ENCODE assay signal across 8 mouse cellular contexts in the genomic region with DNA sequence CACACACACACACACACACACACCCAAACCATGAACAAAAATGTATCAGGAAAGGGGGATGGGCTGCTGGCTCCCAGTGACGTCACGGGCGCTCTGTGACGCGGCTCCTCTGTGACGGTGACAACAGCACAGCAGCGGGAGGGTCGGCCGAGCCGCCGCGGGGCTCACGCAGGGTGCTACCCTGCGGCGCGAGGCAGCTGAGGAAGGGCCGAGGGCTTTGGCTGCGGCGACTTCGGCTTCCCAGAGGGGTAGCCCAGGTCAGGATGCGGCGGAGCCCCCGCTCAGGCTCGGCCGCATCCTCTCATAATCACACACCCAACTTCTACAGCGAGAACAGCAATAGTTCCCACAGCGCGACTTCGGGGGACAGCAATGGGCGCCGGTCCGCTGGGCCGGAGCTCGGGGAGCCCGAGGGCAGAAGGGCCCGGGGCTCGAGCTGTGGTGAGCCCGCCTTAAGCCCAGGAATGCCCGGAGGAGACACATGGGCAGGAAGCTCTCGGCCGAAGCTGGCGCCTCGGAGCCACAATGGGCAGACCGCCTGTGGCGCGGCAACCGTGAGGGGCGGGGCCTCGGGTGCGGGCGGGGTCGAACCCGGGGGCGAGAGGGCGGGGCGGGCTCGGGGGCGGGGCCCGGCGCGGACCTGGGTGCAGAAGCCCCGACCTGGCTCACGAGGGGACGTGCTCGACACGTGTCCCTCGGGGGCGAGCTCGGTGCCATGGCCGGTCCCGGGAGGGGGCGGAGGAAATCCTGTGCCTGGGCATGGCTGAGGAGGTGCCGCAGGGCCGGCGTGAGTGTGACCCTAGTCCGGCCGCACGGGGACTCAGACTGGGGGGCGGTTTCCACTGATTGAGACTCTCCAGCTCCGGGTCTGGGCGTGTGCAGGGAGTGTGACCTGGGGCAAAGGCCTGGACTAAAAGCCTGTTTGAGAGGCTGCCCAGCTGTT. TPM values are rescaled to one million over a fixed set of nuclear protein-coding genes. Genes with fewer than 3 reads are reported as not detected.
DNase-seq lines count a peak whose midpoint lies in the region; ATAC-seq lines count a peak whose summit lies in the region.

A gene (plus strand): TSS at position 77 of the 943 bp plus-strand sequence.

- H3K9ac ChIP-seq in hindbrain, embryonic 13.5 days, result peak within 1 kb of the TSS; percentile 84

- no peaks in the 10 kb centered on the region for H3K9me3 ChIP-seq in hindbrain, embryonic 13.5 days

- peak within 1 kb of the TSS; percentile 71 for H3K4me3 ChIP-seq in hindbrain, embryonic 13.5 days

- H3K4me1 ChIP-seq in hindbrain, embryonic 13.5 days (replicated peaks), result peaks cover 13% of the 10 kb centered on the region

- H3K27me3 ChIP-seq in hindbrain, embryonic 13.5 days, result no peaks in the 10 kb centered on the region

- WGBS in hindbrain, embryonic 13.5 days, result under 1% methylated on average over 81 of the region's 81 CpGs

- H3K4me2 ChIP-seq in hindbrain, embryonic 13.5 days, result peak within 1 kb of the TSS; percentile 96

- intact Hi-C loops in left cerebral cortex, postnatal 25 days (cut with DNase I), result no loop called here

- peak; percentile 74 for ATAC-seq in activated CD4-positive, CD25-positive, alpha-beta regulatory T cell, adult 4 months
- peak; percentile 79 for ATAC-seq in hindbrain, embryonic 13.5 days (ENCODE audit: low FRiP score)
- peak; percentile 72 for ATAC-seq in megakaryocyte-erythroid progenitor cell, adult 5-6 weeks (replicated peaks; ENCODE audit: low FRiP score, low TSS enrichment, poor library complexity, severe bottlenecking)

- DNase-seq in cerebellum, postnatal 10 days, result peak; percentile 83 to 85
- DNase-seq in frontal cortex, postnatal 10 days (ENCODE audit: low spot score in 2 of 2), result peak; percentile 48 to 68
- peak; percentile 61 to 67 for DNase-seq in left cerebral cortex, postnatal 25 days (ENCODE audit: low spot score in 2 of 2)
- DNase-seq in right cerebral cortex, postnatal 10 days (ENCODE audit: low spot score in 2 of 2), result peak; percentile 80 to 82
- peak; percentile 88 for DNase-seq in yolk sac, embryonic 10.5 days (ENCODE audit: low spot score)

- peak within 1 kb of the TSS; percentile 87 for H3K27ac ChIP-seq in hindbrain, embryonic 13.5 days

- H3K36me3 ChIP-seq in hindbrain, embryonic 13.5 days, result peaks cover 28% of the 10 kb centered on the region

RNA-seq across cellular contexts. Expression of the gene that starts here (rescaled TPM):
- polyA plus RNA-seq in activated CD4-positive, CD25-positive, alpha-beta regulatory T cell, adult 4 months (2017; shearing (Covaris generic)), result not detected
- 5.1 and 5.8 TPM in 2 replicates for polyA plus RNA-seq in hindbrain, embryonic 13.5 days (2015; fragmentation: Nextera tagmentation; extraction: Ambion mirVana)
- total RNA-seq in left cerebral cortex, postnatal 25 days (2021), result 1 to 10 TPM; 3.6 to 4.2 TPM
- 1.6 and 5.0 TPM in 2 replicates for total RNA-seq in megakaryocyte-erythroid progenitor cell, adult 5-6 weeks (2014; fragmentation: Nextera tagmentation)
- 1.8 TPM in 1 of 2 replicates, not detected in the other for total RNA-seq in megakaryocyte-erythroid progenitor cell, adult 5-6 weeks (2017)

Comparison
In these comparisons a context has a peak if more than half of its experiments do, and no peak if none do; other contexts are left out.
1. Peak in every context shown above with its lines: DNase-seq, ATAC-seq, H3K4me3 ChIP-seq and H3K27ac ChIP-seq.
2. Peak in ATAC-seq in activated CD4-positive, CD25-positive, alpha-beta regulatory T cell, adult 4 months; RNA of the gene not detected or under 1 TPM.